Mouse (Mus musculus): Measurements from ENCODE around the gene Jpt1. TPM values are rescaled to one million over a fixed set of nuclear protein-coding genes. Genes with fewer than 3 reads are reported as not detected.

Gene Jpt1
- total and polyA plus RNA-seq, 3 experiments = 294 to 479 (median 439) TPM

DNA sequence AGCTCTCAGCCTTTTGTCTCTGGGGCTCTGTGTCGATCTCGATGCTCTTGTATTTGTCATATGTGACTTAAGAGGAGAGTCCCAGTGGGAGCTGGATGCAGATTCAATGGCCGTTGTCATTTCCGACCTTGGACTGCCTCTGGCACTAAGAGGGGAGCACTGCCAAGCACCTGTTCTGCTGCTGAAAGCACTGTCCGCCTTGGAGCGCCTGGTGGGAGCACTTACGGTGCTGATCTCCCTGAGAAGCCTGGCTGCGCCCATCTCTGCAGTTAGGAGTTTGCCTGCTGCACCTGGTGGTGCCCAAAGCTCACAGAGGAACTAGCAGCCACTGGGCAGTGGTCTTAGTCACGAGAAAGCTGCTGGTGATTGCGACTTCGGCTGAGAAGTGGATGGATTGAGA, 30.9 kb downstream of the Jpt1 start:
- H3K36me3 ChIP-seq (replicated peaks in 1 of 2; ENCODE audit: control insufficient read depth in 1 of 2, insufficient read depth in 1 of 2, low read length in 1 of 2) = peaks cover 29 to 80% of the 10 kb centered on the region in 2 experiments
- no peaks in the 10 kb centered on the region for H3K27me3 ChIP-seq (replicated peaks)
- in situ Hi-C loops (cut with MboI; ENCODE audit: low pct_ligation_motif_present, low pct_unique_long_range_greater_than_20kb, low sequenced_read_pairs) (no loop called here), dilution Hi-C loops (cut with MboI; ENCODE audit: extremely low pct_ligation_motif_present, extremely low pct_unique_long_range_greater_than_20kb, low sequenced_read_pairs) (no loop called here)
- H3K9ac ChIP-seq (ENCODE audit: insufficient read depth, low read depth) = no peak overlapping the region
- H3K4me1 ChIP-seq (ENCODE audit: control insufficient read depth in 1 of 2, insufficient read depth in 2 of 2) = peaks cover 2 to 12% of the 10 kb centered on the region in 2 experiments; a peak in 3 of 4 replicates
- peaks cover 20% of the 10 kb centered on the region for H3K79me2 ChIP-seq (replicated peaks; ENCODE audit: control insufficient read depth, extremely low read depth, insufficient read depth, poor library complexity, severe bottlenecking)
- no peak for TF ChIP-seq KAT2A (IDR thresholded peaks at IDR 0.05; ENCODE audit: insufficient replicate concordance, low read length)
- no peak for TF ChIP-seq BHLHE40 (IDR thresholded peaks at IDR 0.05; ENCODE audit: low read depth, low read length)
- TF ChIP-seq CHD1 (IDR thresholded peaks at IDR 0.05; ENCODE audit: low read depth, low read length) = no peak
- no peak for TF ChIP-seq USF1 (IDR thresholded peaks at IDR 0.05; ENCODE audit: low read depth, low read length)
- no peak for TF ChIP-seq ZMIZ1 (IDR thresholded peaks at IDR 0.05; ENCODE audit: low read depth, low read length)
- TF ChIP-seq ZNF384 (IDR thresholded peaks at IDR 0.05; ENCODE audit: low read depth, low read length) = no peak
- TF ChIP-seq MAZ (IDR thresholded peaks at IDR 0.05; ENCODE audit: low read depth, low read length) = no peak
- TF ChIP-seq SIN3A (IDR thresholded peaks at IDR 0.05; ENCODE audit: low read length) = no peak
- TF ChIP-seq POLR2AphosphoS2 (IDR thresholded peaks at IDR 0.05; ENCODE audit: low read depth, low read length) = no peak
- TF ChIP-seq MEF2A (IDR thresholded peaks at IDR 0.05; ENCODE audit: borderline replicate concordance, low read depth, low read length) = no peak
- TF ChIP-seq UBTF (IDR thresholded peaks at IDR 0.05; ENCODE audit: low read depth, low read length) = no peak
- TF ChIP-seq GABPA (IDR thresholded peaks at IDR 0.05; ENCODE audit: insufficient replicate concordance, low read depth, low read length) = no peak
- no peak for TF ChIP-seq ZKSCAN1 (IDR thresholded peaks at IDR 0.05; ENCODE audit: borderline replicate concordance, low read depth, low read length)
- TF ChIP-seq E2F4 (IDR thresholded peaks at IDR 0.05; ENCODE audit: insufficient replicate concordance, low read depth, low read length) = no peak
- TF ChIP-seq CTCF (conservative IDR thresholded peaks at IDR 0.05 in 1 of 2, IDR thresholded peaks at IDR 0.05 in 1 of 2; ENCODE audit: low read depth in 2 of 2, low read length in 2 of 2) = no peak
- H3K4me3 ChIP-seq (replicated peaks in 1 of 3; ENCODE audit: low read depth in 2 of 3, low read length in 2 of 3, poor library complexity in 1 of 3) = no peak overlapping the region
- no peaks in the 10 kb centered on the region for H3K9me3 ChIP-seq (replicated peaks; ENCODE audit: low read length)
- H3K27ac ChIP-seq (ENCODE audit: insufficient read depth, low read depth) = no peak overlapping the region
- no peak for DNase-seq (ENCODE audit: extremely low read depth)
- H3K4me2 ChIP-seq (ENCODE audit: insufficient read depth, low read depth, poor library complexity, severe bottlenecking) = no peak overlapping the region

DNA sequence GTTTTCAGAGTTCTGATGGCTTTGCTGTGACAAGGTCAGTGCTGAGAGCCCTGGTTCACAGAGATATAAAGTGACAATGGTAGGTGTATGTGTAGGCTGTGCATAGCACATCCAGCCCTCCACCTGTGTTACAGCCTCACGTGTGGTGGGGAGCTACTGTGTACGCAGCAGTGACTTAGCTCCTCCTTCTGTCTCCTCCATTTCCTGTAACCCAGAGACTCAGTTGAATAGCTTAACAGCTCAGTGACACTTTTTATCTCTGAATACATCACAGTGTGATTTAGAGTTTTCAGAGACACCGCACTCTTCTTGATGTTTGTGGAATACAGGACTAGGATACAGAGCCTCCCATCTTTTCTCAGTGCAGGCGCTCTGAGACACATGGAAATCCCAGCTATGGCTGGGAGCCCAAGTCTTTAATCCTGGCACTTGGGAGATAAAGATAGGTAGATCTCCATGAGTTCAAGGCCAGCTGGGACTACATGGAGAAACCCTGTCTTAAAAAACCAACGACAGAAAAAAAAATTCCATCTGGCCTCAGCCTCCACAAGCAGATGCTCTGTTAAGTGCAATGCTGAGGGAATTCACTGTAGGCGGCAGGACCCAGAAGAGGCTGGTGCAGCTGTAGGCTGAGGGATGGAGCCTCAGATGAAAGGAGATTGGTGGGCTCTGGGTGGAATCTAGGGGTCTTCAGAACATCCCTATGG, 32.5 kb downstream of the Jpt1 start:
- H3K4me3 ChIP-seq (replicated peaks in 1 of 3; ENCODE audit: low read depth in 2 of 3, low read length in 2 of 3, poor library complexity in 1 of 3) = no peak overlapping the region
- H3K9ac ChIP-seq (ENCODE audit: insufficient read depth, low read depth) = no peak overlapping the region
- no peaks in the 10 kb centered on the region for H3K9me3 ChIP-seq (replicated peaks; ENCODE audit: low read length)
- no peak for DNase-seq (ENCODE audit: extremely low read depth)
- dilution Hi-C loops (cut with MboI; ENCODE audit: extremely low pct_ligation_motif_present, extremely low pct_unique_long_range_greater_than_20kb, low sequenced_read_pairs) (no loop called here), in situ Hi-C loops (cut with MboI; ENCODE audit: low pct_ligation_motif_present, low pct_unique_long_range_greater_than_20kb, low sequenced_read_pairs) (no loop called here)
- peaks cover 28 to 69% of the 10 kb centered on the region in 2 experiments for H3K36me3 ChIP-seq (replicated peaks in 1 of 2; ENCODE audit: control insufficient read depth in 1 of 2, insufficient read depth in 1 of 2, low read length in 1 of 2)
- H3K27ac ChIP-seq (ENCODE audit: insufficient read depth, low read depth) = no peak overlapping the region
- no peak overlapping the region for H3K4me2 ChIP-seq (ENCODE audit: insufficient read depth, low read depth, poor library complexity, severe bottlenecking)
- peaks cover 2 to 16% of the 10 kb centered on the region in 2 experiments; a peak in 3 of 4 replicates for H3K4me1 ChIP-seq (ENCODE audit: control insufficient read depth in 1 of 2, insufficient read depth in 2 of 2)
- H3K79me2 ChIP-seq (replicated peaks; ENCODE audit: control insufficient read depth, extremely low read depth, insufficient read depth, poor library complexity, severe bottlenecking) = peaks cover 23% of the 10 kb centered on the region
- TF ChIP-seq MAFK (IDR thresholded peaks at IDR 0.05; ENCODE audit: insufficient replicate concordance, low read length) (no peak), ZKSCAN1 (IDR thresholded peaks at IDR 0.05; ENCODE audit: borderline replicate concordance, low read depth, low read length) (no peak), TCF12 (IDR thresholded peaks at IDR 0.05; ENCODE audit: low read depth, low read length) (no peak), USF1 (IDR thresholded peaks at IDR 0.05; ENCODE audit: low read depth, low read length) (no peak), POLR2A (IDR thresholded peaks at IDR 0.05; ENCODE audit: low read depth, low read length) (no peak), SMC3 (IDR thresholded peaks at IDR 0.05; ENCODE audit: low read depth, low read length) (no peak), MEF2A (IDR thresholded peaks at IDR 0.05; ENCODE audit: borderline replicate concordance, low read depth, low read length) (no peak), EP300 (IDR thresholded peaks at IDR 0.05; ENCODE audit: low read length) (no peak), RAD21 (IDR thresholded peaks at IDR 0.05; ENCODE audit: low read depth, low read length) (no peak)
- H3K27me3 ChIP-seq (replicated peaks) = no peaks in the 10 kb centered on the region
